Mouse (Mus musculus): ENCODE measurements at regions not wholly inside any gene's neighbourhood (a gene's known extent, or its start where the extent isn't known, plus 50 kb on each side); places are given as distances from the start of the nearest gene placed in this dataset.

- no peak for DNase-seq (ENCODE audit: low spot score)
Observed at GRCm38 (mm10) chr2:160584568-160584967, 61.1 kb upstream of the Top1 start.

GRCm38 (mm10) chr2:160587015-160587835, 58.5 kb upstream of the Top1 start:
- no peak for DNase-seq (ENCODE audit: low spot score)

DNA sequence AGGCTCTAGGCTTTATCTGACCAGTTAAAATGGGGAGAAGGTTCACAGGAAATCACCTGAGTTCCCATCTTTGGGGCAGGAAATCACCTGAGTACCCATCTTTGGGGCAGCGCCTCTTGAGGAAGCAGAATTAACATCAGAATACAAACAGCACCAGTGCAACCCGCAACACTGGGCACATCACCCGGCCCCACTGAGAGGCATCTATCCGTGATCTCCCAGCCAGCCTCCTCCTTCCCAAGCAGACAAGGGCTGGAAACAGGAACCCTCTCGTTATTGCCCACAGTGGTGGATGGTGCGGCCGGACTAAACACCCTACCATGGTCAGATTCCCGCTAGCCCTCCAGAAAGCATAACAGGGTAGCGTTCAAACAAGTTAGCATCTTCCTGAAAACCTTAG, 57.3 kb upstream of the Top1 start:
- DNase-seq (ENCODE audit: low spot score), result no peak

DNA sequence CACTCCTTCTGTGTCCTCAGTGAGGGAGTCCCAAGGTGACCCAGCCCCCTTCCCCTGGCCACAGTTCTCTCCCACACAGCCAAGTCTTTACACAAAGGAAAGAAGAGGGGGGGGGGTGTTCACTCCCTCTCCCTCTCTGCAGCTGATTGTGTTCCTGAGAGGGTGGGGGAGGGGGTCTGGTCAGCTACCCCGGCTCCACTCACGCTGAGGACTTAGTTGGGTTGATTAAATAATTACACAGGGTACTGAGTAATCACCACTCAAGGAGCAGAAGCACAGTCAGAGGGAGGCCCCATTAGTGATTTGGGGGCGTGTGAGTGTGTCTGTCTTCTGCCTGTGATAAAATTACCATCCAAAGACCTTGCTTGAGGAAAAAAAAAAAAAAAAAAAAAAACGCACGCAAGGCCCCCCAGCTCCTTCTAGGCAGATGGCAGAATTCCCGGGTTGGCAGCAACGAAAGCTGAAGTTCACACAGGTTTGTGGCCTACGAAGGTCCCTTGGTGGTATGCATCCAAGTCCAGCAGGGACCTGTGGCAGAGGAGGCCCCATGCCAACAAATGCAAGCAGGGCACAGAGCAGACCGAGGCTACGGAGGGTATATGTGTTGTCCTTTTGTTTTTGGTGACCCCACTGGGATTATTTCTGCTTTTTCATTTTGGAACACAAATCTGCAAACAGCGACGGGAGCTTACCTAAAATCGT, 55.3 kb upstream of the Top1 start:
- DNase-seq (ENCODE audit: low spot score), result no peak

GRCm38 (mm10) chr2:160591446-160592180, 54.1 kb upstream of the Top1 start:
- DNase-seq (ENCODE audit: low spot score), result no peak

- DNase-seq (ENCODE audit: low spot score), result peak; percentile 58
Observed at GRCm38 (mm10) chr2:160593035-160593434, 52.7 kb upstream of the Top1 start.
